Mouse (Mus musculus) CH12F3 (cell line): ENCODE results near the gene Prkaa1.

Experiments
- in situ Hi-C: fragments of 300-500 bp; cut with MboI; formaldehyde crosslinking; loops from 2 replicates; pipeline ENCODE4 v1.14.3; 2020; ENCODE audit warnings: low sequenced_read_pairs

The Prkaa1 gene

GRCm38 (mm10) chr15:5143361-5144020, at the start of gene Prkaa1:
Gene Prkaa1 (plus strand): TSS chr15:5143861.
- in situ Hi-C loops, result no loop called here

GRCm38 (mm10) chr15:5095534-5096301, 47.9 kb upstream of the Prkaa1 start:
- in situ Hi-C loops, result loop anchor here (25.0 kb wide), 1 partner anchor 1117 kb away; no protein-coding TSS in a partner anchor

GRCm38 (mm10) chr15:5097376-5097775, 46.3 kb upstream of the Prkaa1 start:
- in situ Hi-C loops, result loop anchor here (25.0 kb wide), 1 partner anchor 1115 kb away; no protein-coding TSS in a partner anchor

GRCm38 (mm10) chr15:5102312-5102711, 41.3 kb upstream of the Prkaa1 start:
- in situ Hi-C loops, result loop anchor here (25.0 kb wide), 2 partner anchors 1115 to 1610 kb away; partner anchors contain the start of genes AW549877, Fbxo4 and Rictor

- in situ Hi-C loops, result loop anchor here (25.0 kb wide), 2 partner anchors 1119 to 1606 kb away; partner anchors contain the start of genes AW549877, Fbxo4 and Rictor
Measured at GRCm38 (mm10) chr15:5105891-5106290, 37.8 kb upstream of the Prkaa1 start.

- in situ Hi-C loops, result loop anchor here (25.0 kb wide), 2 partner anchors 1119 to 1606 kb away; partner anchors contain the start of genes AW549877, Fbxo4 and Rictor
Measured at GRCm38 (mm10) chr15:5106293-5106692, 37.4 kb upstream of the Prkaa1 start.

GRCm38 (mm10) chr15:5107686-5108654, 35.7 kb upstream of the Prkaa1 start, which contains the start of gene Card6:
Gene Card6 (minus strand): TSS chr15:5108539.
- in situ Hi-C loops, result loop anchor here (25.0 kb wide), 2 partner anchors 1121 to 1604 kb away; partner anchors contain the start of genes AW549877, Fbxo4 and Rictor

- in situ Hi-C loops, result loop anchor here (25.0 kb wide), 2 partner anchors 1121 to 1604 kb away; partner anchors contain the start of genes AW549877, Fbxo4 and Rictor
Measured at GRCm38 (mm10) chr15:5108655-5109040, 35.0 kb upstream of the Prkaa1 start.

- in situ Hi-C loops, result loop anchor here (25.0 kb wide), 2 partner anchors 1125 to 1600 kb away; partner anchors contain the start of genes AW549877, Fbxo4 and Rictor
Measured at GRCm38 (mm10) chr15:5112651-5113050, 31.0 kb upstream of the Prkaa1 start.

GRCm38 (mm10) chr15:5115173-5115572, 28.5 kb upstream of the Prkaa1 start:
- in situ Hi-C loops, result loop anchor here (25.0 kb wide), 2 partner anchors 1128 to 1597 kb away; partner anchors contain the start of genes AW549877, Fbxo4 and Rictor

GRCm38 (mm10) chr15:5116270-5117030, 27.2 kb upstream of the Prkaa1 start, which contains the start of gene Rpl37:
Gene Rpl37 (plus strand): TSS chr15:5116645.
- in situ Hi-C loops, result loop anchor here (25.0 kb wide), 2 partner anchors 1129 to 1596 kb away; partner anchors contain the start of genes AW549877, Fbxo4 and Rictor

GRCm38 (mm10) chr15:5117031-5117601, 26.5 kb upstream of the Prkaa1 start:
- in situ Hi-C loops, result loop anchor here (25.0 kb wide), 2 partner anchors 1130 to 1595 kb away; partner anchors contain the start of genes AW549877, Fbxo4 and Rictor

- in situ Hi-C loops, result loop anchor here (25.0 kb wide), 2 partner anchors 1131 to 1594 kb away; partner anchors contain the start of genes AW549877, Fbxo4 and Rictor
Measured at GRCm38 (mm10) chr15:5118626-5119025, 25.0 kb upstream of the Prkaa1 start.

GRCm38 (mm10) chr15:5119192-5119591, 24.5 kb upstream of the Prkaa1 start:
- in situ Hi-C loops, result loop anchor here (25.0 kb wide), 2 partner anchors 1132 to 1593 kb away; partner anchors contain the start of genes AW549877, Fbxo4 and Rictor

- in situ Hi-C loops, result loop anchor here (25.0 kb wide), 2 partner anchors 1132 to 1593 kb away; partner anchors contain the start of genes AW549877, Fbxo4 and Rictor
Measured at GRCm38 (mm10) chr15:5119707-5120106, 24.0 kb upstream of the Prkaa1 start.

GRCm38 (mm10) chr15:5121535-5122313, 21.9 kb upstream of the Prkaa1 start:
- in situ Hi-C loops, result loop anchor here (25.0 kb wide), 2 partner anchors 1134 to 1591 kb away; partner anchors contain the start of genes AW549877, Fbxo4 and Rictor

- in situ Hi-C loops, result no loop called here
Measured at GRCm38 (mm10) chr15:5126456-5126855, 17.2 kb upstream of the Prkaa1 start.
